Mouse (Mus musculus) liver, embryonic 14.5 days (tissue): ENCODE measurements around the gene Gm44790.

Experiments
- CTCF ChIP-seq: IDR thresholded peaks from 2 replicates; pipeline ENCODE4 v1.5.1; 2016; ENCODE audit warnings: antibody characterized with exemption, low read depth, control low read depth
- EP300 ChIP-seq: IDR thresholded peaks from 2 replicates; pipeline ENCODE4 v1.6.1; 2016; ENCODE audit warnings: antibody characterized with exemption, low read depth

GRCm38 (mm10) chr6:86402681-86403607 is 23.5 kb upstream of the Gm44790 start:
- no peak for TF ChIP-seq CTCF
- TF ChIP-seq EP300, result no peak
